Mouse (Mus musculus) lung, adult 2 months (tissue): ENCODE measurements around the gene Slx4ip.

Experiments
- CTCF ChIP-seq: fragments of 200-500 bp; IDR thresholded peaks from 2 replicates; pipeline ENCODE4 v1.5.1; 2011; ENCODE audit warnings: mild to moderate bottlenecking, low read length, control low read depth; ENCODE audit not compliant: insufficient read depth
- POLR2A ChIP-seq: fragments of 200-500 bp; IDR thresholded peaks from 2 replicates; pipeline ENCODE4 v1.6.1; 2011; ENCODE audit warnings: low read depth, mild to moderate bottlenecking, control low read depth, low read length, borderline replicate concordance; ENCODE audit errors: extremely low read depth

- TF ChIP-seq POLR2A (no peak), CTCF (no peak)
Observed at GRCm38 (mm10) chr2:137116025-137116674, 225.1 kb downstream of the Slx4ip start, which contains the start of gene Jag1.
